Mouse (Mus musculus) large intestine, adult 2 months (tissue): ENCODE results near the gene Cd40. TPM values are rescaled to one million over a fixed set of nuclear protein-coding genes. Genes with fewer than 3 reads are reported as not detected.

Source experiments
- DNase-seq: peaks from one replicate; pipeline ENCODE4 v3.0.0-alpha.2; 2012; ENCODE audit warnings: low read depth, low spot score
- WGBS: fragments of 180-500 bp; shearing (Covaris S2); methylation state at CpG from one replicate; pipeline ENCODE4 v1.1.7; 2018; 5-methylcytosine and 5-hydroxymethylcytosine counted together
- polyA plus RNA-seq: library from polyadenylated mRNA; depleted of rRNA; stranded (reverse); fragments of >200 nt; gene quantifications from 2 replicates; pipeline ENCODE4 v1.2.3, GENCODE M21; 2012

Gene Cd40
- polyA plus RNA-seq, 1 experiment: 9.6 TPM

GRCm38 (mm10) chr2:165055905-165056304 lies 478 bp downstream of the Cd40 start:
- 5% methylated on average over 7 of the region's 7 CpGs for WGBS
- DNase-seq: no peak

DNA sequence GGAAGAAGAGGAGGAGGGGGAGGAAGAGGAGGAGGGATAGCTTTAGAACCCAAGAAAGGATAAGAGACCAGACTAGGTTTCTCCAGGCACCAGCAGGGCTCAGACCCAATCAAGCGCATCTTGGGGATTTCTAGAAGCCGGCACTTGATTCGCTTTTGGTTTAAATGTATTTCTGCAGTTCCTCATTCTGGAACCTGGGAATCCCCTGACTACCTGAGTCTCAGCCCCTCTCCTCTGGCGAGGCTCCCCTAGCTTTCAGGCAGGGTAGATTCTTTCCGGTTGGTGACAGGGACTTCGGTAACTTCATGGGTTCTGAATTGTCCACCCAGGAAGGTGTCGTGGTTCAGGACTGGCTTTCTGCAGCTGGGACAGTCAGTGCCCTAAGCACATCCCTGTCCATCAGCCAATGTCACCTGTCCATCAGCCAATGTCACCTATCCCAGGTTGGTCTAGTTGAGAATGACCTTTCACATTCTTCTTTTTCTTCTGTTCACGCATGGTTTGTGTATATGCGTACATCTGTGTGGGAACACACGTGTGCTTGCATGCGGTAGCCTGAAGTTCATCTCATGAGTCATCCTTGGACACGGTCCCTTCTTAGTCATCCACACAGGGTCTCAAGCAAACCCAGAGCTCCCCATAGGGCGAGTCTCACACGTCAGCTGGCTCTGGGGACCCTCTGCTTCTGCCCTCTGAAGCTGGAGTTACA lies 1.1 kb downstream of the Cd40 start:
- DNase-seq: no peak
- 65% methylated on average over 14 of the region's 14 CpGs for WGBS

DNA sequence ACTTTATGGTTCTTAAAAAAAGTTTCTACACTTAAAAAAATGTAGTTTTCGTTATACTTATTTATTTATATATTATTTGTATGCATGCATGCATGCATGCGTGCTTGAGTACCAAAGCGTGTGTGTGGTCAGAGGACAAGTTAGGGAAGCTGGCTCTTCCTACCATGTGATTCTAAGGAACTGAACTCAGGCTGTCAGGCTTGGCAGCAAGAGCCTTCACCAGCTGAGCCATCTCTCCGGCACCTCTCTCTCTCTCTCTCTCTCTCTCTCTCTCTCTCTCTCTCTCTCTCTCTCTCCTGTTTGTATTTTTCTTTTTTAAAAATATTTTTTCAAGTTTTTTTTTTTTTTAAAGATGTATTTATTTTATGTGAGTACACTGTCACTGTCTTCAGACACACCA lies 4.5 kb downstream of the Cd40 start:
- WGBS: 83% methylated on average over 4 of the region's 4 CpGs
- DNase-seq: no peak

- 61% methylated on average over 16 of the region's 16 CpGs for WGBS
- DNase-seq: no peak
Observed at GRCm38 (mm10) chr2:165061638-165062433, 6.4 kb downstream of the Cd40 start.

DNA sequence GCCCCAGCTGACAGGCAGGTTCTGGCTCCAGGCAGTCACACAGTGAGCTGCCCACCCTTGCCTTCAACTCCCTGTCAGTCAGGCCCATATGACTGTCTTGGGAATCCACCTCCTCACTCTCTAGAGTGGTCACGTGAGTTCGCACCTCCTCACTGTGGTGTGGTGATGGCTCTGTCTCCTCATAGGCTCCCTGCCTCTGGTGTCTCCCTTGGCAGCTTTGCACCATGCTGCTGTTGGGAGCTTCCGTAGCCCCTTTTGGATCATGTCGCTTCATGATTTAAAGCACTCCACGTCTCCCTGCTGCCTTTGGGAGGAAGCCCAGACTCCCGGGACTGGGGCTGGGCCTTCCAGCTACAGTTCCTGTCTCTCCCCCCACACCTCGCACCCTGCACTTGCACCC lies 9.1 kb downstream of the Cd40 start:
- DNase-seq: no peak
- WGBS: 53% methylated on average over 7 of the region's 7 CpGs

- no peak for DNase-seq
- WGBS: 61% methylated on average over 2 of the region's 2 CpGs
Observed at GRCm38 (mm10) chr2:165068806-165069205, 13.4 kb downstream of the Cd40 start.

DNA sequence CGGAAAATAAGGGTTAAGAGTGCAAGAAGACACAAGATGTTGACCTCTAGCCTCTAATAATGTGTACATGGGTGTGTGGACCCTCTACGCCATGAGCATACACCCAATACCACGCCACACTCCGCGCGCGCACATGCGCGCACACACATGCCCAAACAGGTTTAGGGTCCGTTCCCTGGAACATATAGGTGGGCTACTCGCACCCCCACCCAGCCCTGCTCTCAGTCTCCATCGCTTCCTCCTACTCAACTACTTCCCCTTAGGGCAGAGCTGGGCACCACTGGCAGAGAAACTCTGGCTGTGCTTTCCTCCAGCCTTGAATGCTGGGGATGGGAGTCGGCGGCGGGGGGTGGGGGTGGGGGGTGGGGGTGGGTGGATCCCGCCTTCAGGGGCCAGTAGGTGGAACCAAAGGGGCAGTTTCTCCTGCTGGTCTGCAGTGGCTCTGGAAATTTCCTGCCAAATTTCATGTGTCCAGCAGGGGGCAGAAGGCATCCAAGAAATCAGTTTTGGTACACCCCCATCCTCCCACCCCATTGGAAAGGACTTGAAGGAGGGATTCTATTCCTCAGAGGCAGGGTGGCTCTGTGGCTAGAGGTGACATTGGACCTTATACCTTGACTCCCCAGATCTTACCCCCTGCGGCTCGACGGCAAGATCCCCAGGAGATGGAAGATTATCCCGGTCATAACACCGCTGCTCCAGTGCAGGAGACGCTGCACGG lies 14.8 kb downstream of the Cd40 start:
- no peak for DNase-seq
- 26% methylated on average over 23 of the region's 23 CpGs for WGBS

DNA sequence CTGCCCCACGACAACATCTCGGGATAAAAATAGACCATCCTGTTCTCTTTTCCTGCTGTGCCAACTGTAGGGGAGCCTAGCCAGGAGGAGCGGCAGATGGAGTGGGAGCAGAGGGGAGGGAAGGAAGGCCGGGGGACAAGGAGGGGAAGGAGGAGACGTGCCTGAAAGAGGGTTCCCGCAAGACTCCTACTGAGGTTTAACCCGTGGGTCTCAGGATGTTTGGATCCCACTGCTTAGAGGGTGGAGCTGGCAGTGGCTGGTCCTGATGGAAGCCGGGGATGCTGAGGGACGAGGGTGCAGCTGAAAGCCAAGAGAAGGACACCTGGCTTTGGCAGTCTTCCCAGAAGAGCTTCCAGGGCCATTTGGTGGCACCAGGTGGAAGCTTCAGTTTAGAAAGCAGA lies 18.0 kb downstream of the Cd40 start:
- WGBS: 16% methylated on average over 9 of the region's 9 CpGs
- no peak for DNase-seq

GRCm38 (mm10) chr2:165074081-165074884 lies 18.9 kb downstream of the Cd40 start:
- WGBS: 28% methylated on average over 11 of the region's 11 CpGs
- no peak for DNase-seq

- DNase-seq: no peak
- 40% methylated on average over 2 of the region's 2 CpGs for WGBS
Observed at GRCm38 (mm10) chr2:165074937-165075336, 19.5 kb downstream of the Cd40 start.

- no peak for DNase-seq
- 9% methylated on average over 9 of the region's 9 CpGs for WGBS
Observed at GRCm38 (mm10) chr2:165077055-165077454, 21.6 kb downstream of the Cd40 start.

- DNase-seq: no peak
- 58% methylated on average over 8 of the region's 8 CpGs for WGBS
Observed at GRCm38 (mm10) chr2:165078045-165078444, 22.6 kb downstream of the Cd40 start.

GRCm38 (mm10) chr2:165078605-165079004 lies 23.2 kb downstream of the Cd40 start:
- WGBS: 14% methylated on average over 10 of the region's 10 CpGs
- no peak for DNase-seq

DNA sequence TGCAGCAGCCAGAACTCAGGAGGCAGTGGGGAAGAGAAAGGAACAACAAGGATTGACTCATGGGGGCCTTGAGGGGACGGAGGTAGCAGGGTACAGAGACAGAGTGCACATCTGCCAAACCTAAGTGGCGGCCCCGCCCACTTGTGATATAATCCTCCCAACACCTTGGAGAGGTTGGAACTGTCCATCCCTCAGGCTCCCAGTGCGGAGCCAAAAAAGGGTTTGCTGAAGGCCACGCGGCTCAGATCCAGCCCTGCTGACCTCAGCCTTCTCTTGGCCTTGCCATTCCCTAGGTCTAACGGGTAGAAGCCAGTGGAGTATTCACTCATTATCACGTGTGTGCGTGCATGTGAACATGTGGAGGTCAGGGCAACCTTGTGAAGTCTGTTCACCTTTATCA lies 25.2 kb downstream of the Cd40 start:
- 19% methylated on average over 9 of the region's 9 CpGs for WGBS
- no peak for DNase-seq

DNA sequence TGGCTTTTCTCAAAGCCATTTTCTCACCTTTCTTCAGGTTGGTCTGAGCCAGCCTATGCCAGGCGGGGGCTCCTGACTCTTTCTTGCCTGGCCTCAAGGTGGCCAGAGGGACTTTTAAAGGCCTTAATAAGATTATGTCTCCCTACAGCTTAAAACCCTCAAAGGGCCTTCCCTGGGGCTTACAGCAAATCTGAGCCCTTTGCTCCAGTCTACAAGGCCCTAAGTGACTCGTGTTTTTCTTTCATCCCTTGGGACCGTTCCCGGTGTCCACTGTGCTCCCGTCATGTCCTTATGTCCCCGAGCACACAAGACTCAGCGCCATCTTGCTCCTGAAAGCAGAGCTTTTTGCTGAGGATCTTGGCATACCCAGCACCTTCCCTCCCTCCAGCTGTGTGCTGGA lies 25.8 kb downstream of the Cd40 start:
- 20% methylated on average over 7 of the region's 7 CpGs for WGBS
- DNase-seq: no peak

- WGBS: 49% methylated on average over 4 of the region's 4 CpGs
- no peak for DNase-seq
Observed at GRCm38 (mm10) chr2:165086634-165087033, 31.2 kb downstream of the Cd40 start.

DNA sequence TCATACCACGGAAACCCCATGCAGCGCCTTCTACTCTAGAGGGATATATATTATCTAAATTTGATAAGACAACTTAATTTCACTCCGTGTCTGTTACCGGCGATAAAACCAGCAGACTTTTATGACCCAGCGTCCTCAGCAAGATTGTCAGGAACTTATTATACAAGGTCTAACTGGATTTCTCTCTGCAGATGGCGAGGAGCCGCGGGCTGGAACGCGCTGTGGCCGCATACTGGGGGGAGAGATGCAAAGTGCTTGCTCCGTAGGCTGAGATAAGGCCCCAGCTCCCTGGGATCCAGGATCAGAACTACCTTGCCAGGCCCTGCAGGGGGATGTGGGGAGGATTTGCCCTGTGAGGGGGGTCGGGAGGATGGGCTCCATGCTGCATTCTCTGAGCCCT lies 34.0 kb downstream of the Cd40 start:
- WGBS: 30% methylated on average over 14 of the region's 14 CpGs

DNA sequence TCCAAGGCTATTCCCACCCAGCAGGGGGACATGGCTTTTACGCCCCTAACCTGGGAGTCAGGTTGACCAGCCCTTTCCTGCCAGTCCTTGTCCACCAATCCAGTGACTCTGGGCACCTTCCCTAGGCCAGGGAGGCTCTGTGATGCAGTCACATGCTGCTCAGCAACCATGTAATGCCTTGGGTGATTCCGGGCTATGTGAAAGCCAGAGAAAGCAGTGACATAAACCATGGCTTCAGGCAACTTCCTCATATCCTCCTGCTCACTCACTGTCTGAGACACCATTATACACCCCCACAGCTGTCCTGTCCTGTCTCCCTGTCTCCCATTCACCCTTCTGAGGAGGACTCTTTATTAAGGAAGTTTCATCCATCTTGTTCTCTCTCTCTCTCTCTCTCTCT lies 35.2 kb downstream of the Cd40 start, which contains the start of gene 1700025C18Rik:
Gene 1700025C18Rik (minus strand): TSS at position 101 of the 400 bp plus-strand sequence.
- 65% methylated on average over 2 of the region's 2 CpGs for WGBS
- no peak for DNase-seq

More for the DNA sequence above, 34.0 kb downstream of the Cd40 start:
- DNase-seq: no peak

- no peak for DNase-seq
Observed at GRCm38 (mm10) chr2:165091433-165091965, 36.1 kb downstream of the Cd40 start.

More at GRCm38 (mm10) chr2:165091433-165091965, 36.1 kb downstream of the Cd40 start:
- WGBS: 68% methylated on average over 8 of the region's 8 CpGs
